Mouse (Mus musculus) embryonic stem cell, embryonic (primary cell): ENCODE data around the gene Necap2.

ENCODE experiments used
- CTCF ChIA-PET, 4 experiments: fragments of 300-600 bp in 2 of 4; fragments of 350-600 bp in 2 of 4; sonication (Branson Sonifier 250); formaldehyde crosslinking; loops; one replicate each; lab custom pipeline; 2022; ENCODE audit warnings: inconsistent platforms in 2 of 4; lab: Charles Lee
- POLR2A ChIA-PET, 4 experiments: fragments of 300-600 bp in 2 of 4; fragments of 350-600 bp in 2 of 4; sonication (Branson Sonifier 250); formaldehyde crosslinking; loops; one replicate each; lab custom pipeline; 2022; ENCODE audit warnings: antibody characterized with exemption in 4 of 4, inconsistent platforms in 1 of 4; lab: Charles Lee

The Necap2 gene

GRCm38 (mm10) chr4:141064104-141064659, 14.0 kb downstream of the Necap2 start:
- ChIA-PET CTCF (interaction anchor here (0.6 to 6.5 kb wide), 39 partner anchors 10 to 819 kb away, joined by 3 to 86 read pairs (median 5); partner anchors contain the start of genes Necap2 (in 4 of the 4) and Atp13a2 (in 1 of the 4)), POLR2A (interaction anchor here in 2 of 4 experiments (1.0 to 3.0 kb wide), 7 partner anchors 9 to 76 kb away, joined by 4 to 22 read pairs (median 8); partner anchors contain the start of gene Necap2 (in 2 of the 2))

DNA sequence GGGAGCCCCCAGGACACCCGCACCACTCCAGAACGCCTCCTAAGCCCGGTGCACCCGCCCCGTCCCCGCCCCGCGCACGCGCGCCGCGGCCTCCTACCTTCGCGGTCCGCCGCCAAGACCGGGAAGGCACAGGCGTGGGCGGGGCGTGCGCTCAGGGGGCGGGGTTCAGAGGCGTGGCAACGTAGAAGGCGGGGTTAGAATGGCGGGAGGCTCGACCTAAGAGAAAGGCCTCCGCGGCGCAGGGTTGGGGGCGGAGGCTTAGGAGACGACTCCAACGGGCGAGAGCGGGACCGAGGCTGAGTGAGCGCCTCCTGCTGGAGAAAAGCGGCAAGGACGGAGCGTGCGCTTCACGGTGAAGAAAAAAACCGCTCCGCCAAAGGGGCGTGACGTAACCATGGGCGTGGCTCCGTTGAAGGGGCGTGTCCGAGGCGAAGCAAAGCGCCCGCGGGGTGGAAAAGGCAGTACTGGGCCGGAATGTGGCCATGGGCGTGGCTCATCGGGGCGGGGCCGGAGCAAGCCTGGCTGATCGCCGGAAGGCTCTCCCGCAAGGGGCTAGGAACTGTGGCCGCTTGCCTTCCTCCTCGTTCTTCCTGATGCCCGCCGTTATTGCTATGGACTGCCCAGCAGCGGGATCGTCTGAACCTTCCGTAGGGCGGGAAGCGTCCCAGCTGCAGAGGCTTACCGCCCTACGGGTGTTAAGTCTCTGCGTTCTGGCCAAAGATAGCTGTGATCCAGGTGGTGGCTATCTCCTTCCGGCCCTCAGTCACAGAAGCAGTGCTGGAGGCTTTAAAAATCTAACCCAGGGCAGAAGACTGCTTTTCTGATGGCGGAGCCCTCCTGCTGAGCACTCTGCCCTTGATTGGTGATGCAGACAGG, 17.5 kb downstream of the Necap2 start, which contains the start of gene Crocc:
Gene Crocc, minus strand, starts transcription at position 125 of the 876 bp plus-strand sequence.
- CTCF ChIA-PET = interaction anchor here (0.5 to 2.4 kb wide), 22 partner anchors 8 to 331 kb away, joined by 3 to 11 read pairs (median 3); partner anchors contain the start of genes Necap2 (in 2 of the 4) and Atp13a2 (in 1 of the 4)
- POLR2A ChIA-PET = interaction anchor here (0.6 to 2.4 kb wide), 15 partner anchors 9 to 525 kb away, joined by 3 to 18 read pairs (median 4); partner anchors contain the start of gene Necap2 (in 2 of the 4)

- POLR2A ChIA-PET = interaction anchor here in 3 of 4 experiments (0.6 to 2.4 kb wide), 12 partner anchors 9 to 524 kb away, joined by 3 to 18 read pairs (median 3); partner anchors contain the start of gene Necap2 (in 2 of the 3)
- CTCF ChIA-PET = interaction anchor here in 3 of 4 experiments (0.6 to 2.4 kb wide), 22 partner anchors 9 to 1126 kb away, joined by 3 to 11 read pairs (median 4); partner anchors contain the start of gene Necap2 (in 1 of the 3)
Observed at GRCm38 (mm10) chr4:141059616-141060425, 18.3 kb downstream of the Necap2 start.

DNA sequence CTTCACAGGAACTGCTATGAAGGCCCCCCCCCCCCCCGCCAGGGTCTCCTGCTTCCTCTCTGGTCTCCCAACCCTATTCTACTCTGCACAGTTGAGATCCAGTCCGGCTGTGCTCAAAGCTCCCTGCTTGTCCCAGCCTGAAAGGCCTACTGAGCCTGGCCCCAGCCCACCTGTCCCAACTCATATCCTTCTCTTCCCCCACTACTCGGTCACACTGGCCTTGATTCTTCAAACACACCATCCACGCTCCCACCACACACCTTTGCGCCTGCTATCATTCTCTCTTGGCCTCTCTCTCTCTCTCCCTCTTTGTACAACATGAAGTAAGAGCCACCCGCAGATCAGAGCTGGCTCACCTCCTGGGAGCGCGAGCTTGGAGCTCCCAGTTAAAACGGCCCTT, 19.3 kb downstream of the Necap2 start:
- ChIA-PET CTCF (interaction anchor here (0.6 to 1.8 kb wide), 10 partner anchors 12 to 501 kb away, joined by 3 to 6 read pairs (median 4); no protein-coding TSS in a partner anchor), POLR2A (interaction anchor here in 2 of 4 experiments (0.7 to 1.7 kb wide), 6 partner anchors 8 to 77 kb away, joined by 3 to 5 read pairs (median 3); no protein-coding TSS in a partner anchor)

- CTCF ChIA-PET = interaction anchor here (0.6 to 1.9 kb wide), 21 partner anchors 8 to 307 kb away, joined by 3 to 7 read pairs (median 3); no protein-coding TSS in a partner anchor
Observed at GRCm38 (mm10) chr4:141056970-141057369, 21.2 kb downstream of the Necap2 start.

DNA sequence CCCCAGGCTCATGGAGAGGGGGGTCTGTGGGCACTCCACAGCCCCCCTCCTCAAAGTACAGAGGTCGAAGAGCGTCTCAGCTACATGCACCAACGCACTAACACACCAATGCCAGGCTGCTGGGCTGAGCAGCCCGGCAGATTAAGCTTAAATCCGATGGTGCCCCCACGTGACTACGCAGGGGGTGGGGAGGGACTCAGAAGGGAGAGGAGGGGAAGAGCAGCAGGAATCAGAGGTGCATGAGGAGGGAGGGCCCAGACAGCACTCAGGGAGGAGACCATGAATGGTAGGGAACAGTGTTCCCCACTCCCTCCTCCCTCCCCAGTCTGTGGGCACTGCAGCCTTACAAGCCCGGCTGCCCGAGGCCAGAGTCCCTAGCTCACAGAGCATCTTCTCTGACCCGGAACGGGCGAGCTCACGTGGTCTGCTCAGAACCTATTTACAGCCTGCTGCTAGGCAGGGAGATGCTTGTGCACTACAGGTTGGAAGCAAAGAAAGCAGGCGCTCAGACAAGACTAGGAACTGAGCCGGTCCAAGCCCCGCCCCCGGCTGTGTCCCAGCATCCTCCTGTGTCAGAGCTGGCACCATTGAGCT, 24.5 kb downstream of the Necap2 start:
- ChIA-PET CTCF (interaction anchor here in 3 of 4 experiments (0.8 to 2.9 kb wide), 17 partner anchors 8 to 110 kb away, joined by 3 to 16 read pairs (median 4); partner anchors contain the start of genes Necap2 (in 1 of the 3) and Szrd1 (in 1 of the 3)), POLR2A (interaction anchor here in 3 of 4 experiments (0.5 to 2.9 kb wide), 19 partner anchors 9 to 1094 kb away, joined by 3 to 11 read pairs (median 3); partner anchors contain the start of genes Necap2 (in 2 of the 3) and Szrd1 (in 1 of the 3))

More at GRCm38 (mm10) chr4:141056970-141057369, 21.2 kb downstream of the Necap2 start:
- POLR2A ChIA-PET = interaction anchor here in 3 of 4 experiments (0.6 to 1.7 kb wide), 9 partner anchors 11 to 228 kb away, joined by 3 to 6 read pairs (median 3); partner anchors contain the start of gene Necap2 (in 1 of the 3)

DNA sequence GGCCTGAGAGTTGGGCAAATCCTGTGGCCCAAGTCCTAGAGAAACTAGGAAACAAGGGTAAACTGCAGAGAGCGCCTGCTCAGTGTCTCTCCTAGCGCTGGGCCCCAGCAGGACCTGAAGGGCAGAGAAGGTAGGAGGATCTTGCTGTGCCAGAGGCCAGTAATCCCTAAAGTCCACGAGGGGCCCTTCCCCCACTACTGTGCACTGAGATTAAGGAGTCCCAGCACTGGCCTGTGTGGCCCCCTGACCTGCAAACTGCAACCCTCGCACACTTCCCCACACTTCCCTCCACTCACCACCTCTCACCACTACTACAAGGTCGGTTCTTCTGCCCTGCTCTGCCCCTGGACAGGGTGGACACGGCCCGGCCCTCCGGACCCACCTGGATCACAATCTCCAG, 25.0 kb downstream of the Necap2 start:
- CTCF ChIA-PET = interaction anchor here in 2 of 4 experiments (1.3 to 2.9 kb wide), 7 partner anchors 8 to 68 kb away, joined by 3 to 16 read pairs (median 5); no protein-coding TSS in a partner anchor

DNA sequence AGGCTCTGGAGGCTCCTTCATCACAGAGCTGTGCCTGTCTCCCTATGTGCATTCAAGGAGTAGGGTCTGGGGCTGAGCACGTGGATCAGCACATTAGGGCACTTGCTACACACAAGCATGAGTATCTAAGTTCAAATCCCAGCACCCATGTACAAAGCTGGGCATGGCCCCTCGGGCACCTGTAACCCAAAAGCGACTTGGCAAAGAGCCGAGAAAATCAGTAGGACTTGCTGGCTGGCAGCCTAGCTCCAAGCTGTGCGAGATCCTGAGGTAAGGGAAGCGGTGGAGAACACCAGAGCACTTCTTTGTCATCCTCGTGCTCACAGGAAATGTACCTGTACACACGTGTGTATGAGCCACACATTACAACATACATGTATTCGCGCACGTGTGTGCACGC, 25.7 kb downstream of the Necap2 start:
- ChIA-PET CTCF (interaction anchor here in 2 of 4 experiments (0.8 to 1.6 kb wide), 5 partner anchors 9 to 308 kb away, joined by 3 to 5 read pairs (median 5); partner anchors contain the start of gene Necap2 (in 1 of the 2)), POLR2A (interaction anchor here in 2 of 4 experiments (1.0 to 2.1 kb wide), 6 partner anchors 9 to 31 kb away, joined by 3 to 8 read pairs (median 5); partner anchors contain the start of gene Necap2 (in 1 of the 2))

More for the DNA sequence above, 25.0 kb downstream of the Necap2 start:
- POLR2A ChIA-PET = interaction anchor here in 2 of 4 experiments (0.6 to 2.9 kb wide), 9 partner anchors 10 to 564 kb away, joined by 3 to 11 read pairs (median 4); partner anchors contain the start of genes Necap2 (in 1 of the 2) and Szrd1 (in 1 of the 2)

DNA sequence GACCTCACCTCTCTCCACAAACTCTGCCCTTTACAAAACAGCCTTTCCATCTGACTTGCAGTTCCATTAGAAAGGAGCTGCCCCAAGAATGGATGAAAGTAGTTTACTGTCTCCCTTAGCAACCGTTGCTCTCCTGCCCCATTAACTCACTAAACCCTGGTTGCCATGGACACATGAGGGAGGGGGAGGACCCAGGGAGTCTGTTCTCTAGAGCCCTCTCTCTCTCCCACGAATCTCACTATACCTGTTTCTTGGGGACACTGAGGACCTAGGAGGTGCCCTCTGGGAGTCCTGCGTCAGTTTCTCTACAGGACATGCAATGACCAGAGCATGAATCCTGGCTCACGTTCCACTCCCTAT, 28.7 kb downstream of the Necap2 start:
- POLR2A ChIA-PET = interaction anchor here in 1 of 4 experiments (1.0 kb wide), 2 partner anchors 15 to 19 kb away, joined by 3 to 4 read pairs; no protein-coding TSS in a partner anchor
- CTCF ChIA-PET = interaction anchor here in 1 of 4 experiments (1.6 to 7.4 kb wide), 3 partner anchors 11 to 20 kb away, joined by 3 to 36 read pairs (median 9); partner anchors contain the start of gene Crocc

DNA sequence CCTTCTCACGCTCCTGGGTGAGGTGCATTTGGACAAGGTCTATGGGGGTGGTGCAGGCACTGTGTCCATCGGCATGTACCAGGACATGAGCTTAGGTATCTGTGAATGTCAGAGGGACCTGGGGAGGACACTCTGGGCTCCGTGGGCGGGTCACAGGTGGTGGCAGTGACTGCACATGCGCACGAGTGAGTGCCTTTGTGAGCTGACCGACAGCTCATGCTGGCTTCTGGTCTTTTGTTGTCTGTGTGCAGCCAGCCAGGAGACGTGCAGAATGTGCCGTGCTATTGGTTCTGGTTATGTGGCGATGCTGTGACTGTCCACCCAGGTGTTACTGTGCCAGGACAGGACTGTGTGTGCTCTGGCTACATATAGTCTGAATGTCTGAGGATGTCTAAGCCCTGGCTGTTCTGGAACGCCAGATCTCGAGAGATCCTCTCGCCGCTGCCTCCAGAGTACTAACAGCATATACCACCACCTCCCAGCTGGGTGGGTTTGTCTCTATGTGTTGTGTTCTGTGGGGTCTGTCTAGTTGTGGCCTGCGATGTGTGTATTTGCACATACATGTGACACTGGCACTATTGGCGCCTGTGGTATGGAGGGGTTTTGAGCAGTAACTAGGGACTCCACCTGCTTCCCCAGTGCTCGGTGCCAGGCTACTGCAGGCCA, 29.2 kb downstream of the Necap2 start:
- POLR2A ChIA-PET = interaction anchor here in 1 of 4 experiments (0.8 to 1.0 kb wide), 3 partner anchors 14 to 38 kb away, joined by 3 to 4 read pairs (median 3); no protein-coding TSS in a partner anchor
- CTCF ChIA-PET = interaction anchor here in 2 of 4 experiments (2.0 to 7.4 kb wide), 3 partner anchors 8 to 21 kb away, joined by 5 to 36 read pairs (median 9); no protein-coding TSS in a partner anchor

- CTCF ChIA-PET = interaction anchor here (0.6 to 7.4 kb wide), 19 partner anchors 9 to 1178 kb away, joined by 3 to 36 read pairs (median 5); partner anchors contain the start of gene Crocc (in 1 of the 4)
- POLR2A ChIA-PET = interaction anchor here in 3 of 4 experiments (0.6 to 1.5 kb wide), 10 partner anchors 10 to 344 kb away, joined by 3 to 9 read pairs (median 4); partner anchors contain the start of gene Necap2 (in 1 of the 3)
Observed at GRCm38 (mm10) chr4:141044816-141045215, 33.3 kb downstream of the Necap2 start.

DNA sequence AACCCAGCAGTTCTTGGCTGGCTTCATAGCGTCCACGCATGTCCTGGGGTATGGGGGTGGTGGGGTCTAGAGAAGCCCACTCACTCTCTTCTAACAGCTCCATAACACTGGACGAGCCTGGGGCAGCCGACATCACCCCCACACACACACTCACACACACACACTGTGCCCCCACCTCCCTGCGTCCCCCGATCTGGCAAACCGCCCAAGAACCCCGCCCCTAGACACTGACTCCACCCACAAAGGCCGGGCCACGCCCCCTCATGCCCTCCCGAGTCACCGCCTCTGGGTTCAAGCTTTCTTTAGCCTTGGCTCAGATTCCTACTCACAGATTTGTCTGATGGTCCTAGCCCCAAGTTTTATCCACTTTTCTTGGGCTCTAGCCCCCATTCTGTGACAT, 37.0 kb downstream of the Necap2 start:
- ChIA-PET POLR2A (interaction anchor here (0.6 to 2.3 kb wide), 29 partner anchors 9 to 1951 kb away, joined by 3 to 11 read pairs (median 3); partner anchors contain the start of gene Necap2 (in 3 of the 4)), CTCF (interaction anchor here (0.6 to 2.5 kb wide), 47 partner anchors 10 to 346 kb away, joined by 3 to 21 read pairs (median 4); partner anchors contain the start of genes Necap2 (in 2 of the 4), Atp13a2 (in 1 of the 4), Crocc (in 1 of the 4) and Padi1 (in 1 of the 4))

GRCm38 (mm10) chr4:141033606-141034549, 44.3 kb downstream of the Necap2 start:
- CTCF ChIA-PET = interaction anchor here (0.8 to 2.3 kb wide), 8 partner anchors 9 to 71 kb away, joined by 3 to 8 read pairs (median 3); no protein-coding TSS in a partner anchor
- POLR2A ChIA-PET = interaction anchor here in 3 of 4 experiments (0.5 to 8.7 kb wide), 11 partner anchors 9 to 389 kb away, joined by 3 to 72 read pairs (median 3); no protein-coding TSS in a partner anchor
